Mouse (Mus musculus) heart, postnatal 0 days (tissue): ENCODE measurements around the gene Slc10a1. TPM values are rescaled to one million over a fixed set of nuclear protein-coding genes. Genes with fewer than 3 reads are reported as not detected.

ENCODE experiments used
- ATAC-seq: fragments of 200-750 bp; cut with Nextera tagmentation; 2 replicates; pipeline ENCODE4 v1.8.0; 2017; ENCODE audit warnings: low read depth, moderate number of reproducible peaks, moderate library complexity; ENCODE audit not compliant: insufficient read depth
- DNase-seq: peaks from one replicate; pipeline ENCODE4 v3.0.0-alpha.2; 2016; ENCODE audit warnings: low spot score
- H3K27ac ChIP-seq: fragments of 300-500 bp; sonication (generic); 2 replicates; pipeline ENCODE4 v1.5.1; 2014; ENCODE audit warnings: low read depth, mild to moderate bottlenecking
- H3K27me3 ChIP-seq: fragments of 300-500 bp; sonication (generic); 2 replicates; pipeline ENCODE4 v1.6.1; 2014; ENCODE audit warnings: low read length, mixed read lengths; ENCODE audit not compliant: control insufficient read depth, insufficient read depth
- H3K36me3 ChIP-seq: fragments of 300-500 bp; sonication (generic); replicated peaks from 2 replicates; pipeline ENCODE4 v1.6.1; 2014; ENCODE audit warnings: low read length, mixed read lengths; ENCODE audit not compliant: control insufficient read depth, insufficient read depth
- H3K4me1 ChIP-seq: fragments of 300-500 bp; sonication (generic); 2 replicates; pipeline ENCODE4 v1.6.1; 2014; ENCODE audit warnings: antibody characterized with exemption; ENCODE audit not compliant: control insufficient read depth, insufficient read depth
- H3K4me2 ChIP-seq: fragments of 300-500 bp; sonication (generic); 2 replicates; pipeline ENCODE4 v1.6.1; 2014; ENCODE audit warnings: low read depth, mild to moderate bottlenecking, low read length, moderate library complexity
- H3K4me3 ChIP-seq: fragments of 300-500 bp; sonication (generic); 2 replicates; pipeline ENCODE4 v1.5.1; 2014; ENCODE audit warnings: low read depth, low read length
- H3K9ac ChIP-seq: fragments of 300-500 bp; sonication (generic); replicated peaks from 2 replicates; pipeline ENCODE4 v1.6.1; 2014; ENCODE audit warnings: low read depth, low read length, mixed read lengths
- H3K9me3 ChIP-seq: fragments of 300-500 bp; sonication (generic); replicated peaks from 2 replicates; pipeline ENCODE4 v1.6.1; 2016; ENCODE audit warnings: low read length; ENCODE audit not compliant: control insufficient read depth
- CTCF ChIP-seq: IDR thresholded peaks from 2 replicates; pipeline ENCODE4 v1.5.1; 2016; ENCODE audit warnings: antibody characterized with exemption, control low read depth, low read depth
- EP300 ChIP-seq: IDR thresholded peaks from 2 replicates; pipeline ENCODE4 v1.6.1; 2016; ENCODE audit warnings: antibody characterized with exemption, low read depth
- WGBS: fragments of 180-500 bp; shearing (Covaris S2); extraction: QIAGEN DNeasy Blood & Tissue Kit; methylation state at CpG from one replicate; pipeline ENCODE4 v1.1.7; 2014; 5-methylcytosine and 5-hydroxymethylcytosine counted together
- polyA plus RNA-seq: library from polyadenylated mRNA; unstranded; fragments of >200 nt; fragmentation: Nextera tagmentation; extraction: Ambion mirVana; gene quantifications from 2 replicates; pipeline ENCODE4 v1.2.1, GENCODE M21; 2015
- total RNA-seq: library from RNA; depleted of rRNA; stranded (reverse); fragments of >200 nt; gene quantifications from 2 replicates; pipeline ENCODE4 v1.2.3, GENCODE M21; 2014; ENCODE audit warnings: low replicate concordance; rRNA removed

The Slc10a1 gene
- total and polyA plus RNA-seq, 2 experiments from 2014 or later: 0.37 TPM; not detected in 1

GRCm38 (mm10) chr12:80917764-80918163, 50.7 kb downstream of the Slc10a1 start:
- Histone ChIP-seq H3K9me3 (no peaks in the 10 kb centered on the region), H3K9ac (no peak overlapping the region), H3K36me3 (no peaks in the 10 kb centered on the region), H3K27ac (no peak overlapping the region), H3K4me2 (no peak overlapping the region), H3K4me1 (peaks cover 1% of the 10 kb centered on the region; the same call in 1 of the 2 replicates), H3K4me3 (no peak overlapping the region), H3K27me3 (no peaks in the 10 kb centered on the region)
- TF ChIP-seq EP300 (no peak), CTCF (0 out of 2 replicates have a peak, but pooled peaks have one; percentile 20)
- ATAC-seq (no peak), DNase-seq (no peak)
- 49% methylated on average over 7 of the region's 7 CpGs for WGBS

- WGBS: 74% methylated on average over 8 of the region's 8 CpGs
- DNase-seq (no peak), ATAC-seq (no peak)
- no peaks in the 10 kb centered on the region for H3K9me3 ChIP-seq
- no peaks in the 10 kb centered on the region for H3K27me3 ChIP-seq
- no peaks in the 10 kb centered on the region for H3K4me1 ChIP-seq
- no peak overlapping the region for H3K9ac ChIP-seq
- H3K27ac ChIP-seq: no peak overlapping the region
- H3K36me3 ChIP-seq: no peaks in the 10 kb centered on the region
- no peak overlapping the region for H3K4me3 ChIP-seq
- TF ChIP-seq EP300: no peak
- H3K4me2 ChIP-seq: no peak overlapping the region
Measured at GRCm38 (mm10) chr12:80909631-80910030, 58.9 kb downstream of the Slc10a1 start.

Other genes with a start within 250 kb of the Slc10a1 start
- gene Ccdc177, start 208.0 kb downstream of the Slc10a1 start, total RNA-seq: 0.31 TPM in 1 of 2 replicates, not detected in the other
- not detected in 2 replicates for gene Ccdc177, start 208.0 kb downstream of the Slc10a1 start, polyA plus RNA-seq
- 50.2 and 50.6 TPM in 2 replicates for gene Susd6, start 178.2 kb downstream of the Slc10a1 start, total RNA-seq
- 15.1 and 15.4 TPM in 2 replicates for gene Susd6, start 178.2 kb downstream of the Slc10a1 start, polyA plus RNA-seq
- gene Srsf5, start 23.2 kb downstream of the Slc10a1 start, total RNA-seq: 227 and 333 TPM in 2 replicates
- gene Srsf5, start 23.2 kb downstream of the Slc10a1 start, polyA plus RNA-seq: 204 and 275 TPM in 2 replicates
- gene Smoc1, start 58.1 kb upstream of the Slc10a1 start, total RNA-seq: 2.7 and 5.1 TPM in 2 replicates
- 5.9 and 6.2 TPM in 2 replicates for gene Smoc1, start 58.1 kb upstream of the Slc10a1 start, polyA plus RNA-seq